Mouse (Mus musculus) olfactory bulb, adult 2 months (tissue): ENCODE data around the gene Capn9.

Experiments used
- CTCF ChIP-seq: fragments of 200-500 bp; IDR thresholded peaks from 2 replicates; pipeline ENCODE4 v1.5.1; 2012; ENCODE audit warnings: low read depth, mild to moderate bottlenecking, low read length, moderate library complexity; ENCODE audit not compliant: insufficient read depth
- POLR2A ChIP-seq: fragments of 200-500 bp; IDR thresholded peaks from 2 replicates; pipeline ENCODE4 v1.6.1; 2012; ENCODE audit warnings: mild to moderate bottlenecking, low read depth, low read length, moderate library complexity; ENCODE audit not compliant: insufficient read depth

GRCm38 (mm10) chr8:124648311-124648710, 72.4 kb downstream of the Capn9 start:
- TF ChIP-seq CTCF (no peak), POLR2A (no peak)
